Mouse (Mus musculus) heart, adult 9 months (tissue): ENCODE data around the gene Tbc1d5.

Experiments
- DNase-seq, 2 experiments: peaks; one replicate each; pipeline ENCODE4 v3.0.0; 2022; ENCODE audit warnings: low spot score in 2 of 2

Tbc1d5 gene

GRCm38 (mm10) chr17:51179195-51179953 is at the start of gene Tbc1d5:
Gene Tbc1d5 (minus strand): TSS chr17:51179352.
- DNase-seq: peak; percentile 94

GRCm38 (mm10) chr17:51226056-51226455 is 46.9 kb upstream of the Tbc1d5 start:
- no peak for DNase-seq

- no peak for DNase-seq
These were observed 44.0 kb upstream of the Tbc1d5 start for GRCm38 (mm10) chr17:51223152-51223551.

GRCm38 (mm10) chr17:51221075-51221474 is 41.9 kb upstream of the Tbc1d5 start:
- DNase-seq: peak in 1 of 2 experiments; percentile 28

- no peak for DNase-seq
These were observed 40.7 kb upstream of the Tbc1d5 start for GRCm38 (mm10) chr17:51219897-51220296.

- no peak for DNase-seq
These were observed 37.3 kb upstream of the Tbc1d5 start for GRCm38 (mm10) chr17:51216426-51216825.

- DNase-seq: no peak
These were observed 30.4 kb upstream of the Tbc1d5 start for GRCm38 (mm10) chr17:51209565-51209964.

- DNase-seq: peak; percentile 65 to 72
These were observed 25.5 kb upstream of the Tbc1d5 start for GRCm38 (mm10) chr17:51204643-51205042.

- DNase-seq: no peak
These were observed 16.4 kb upstream of the Tbc1d5 start for GRCm38 (mm10) chr17:51195561-51195960.

GRCm38 (mm10) chr17:51194787-51195186 is 15.6 kb upstream of the Tbc1d5 start:
- DNase-seq: no peak

GRCm38 (mm10) chr17:51191381-51191780 is 12.2 kb upstream of the Tbc1d5 start:
- DNase-seq: no peak

GRCm38 (mm10) chr17:51182715-51183114 is 3.6 kb upstream of the Tbc1d5 start:
- DNase-seq: no peak

GRCm38 (mm10) chr17:51178491-51179194 is 509 bp downstream of the Tbc1d5 start:
- peak; percentile 75 to 82 for DNase-seq

GRCm38 (mm10) chr17:51177923-51178322 is 1.2 kb downstream of the Tbc1d5 start:
- no peak for DNase-seq

- DNase-seq: no peak
These were observed 6.8 kb downstream of the Tbc1d5 start for GRCm38 (mm10) chr17:51172332-51172731.

- no peak for DNase-seq
These were observed 7.6 kb downstream of the Tbc1d5 start for GRCm38 (mm10) chr17:51171504-51171903.

GRCm38 (mm10) chr17:51169911-51170310 is 9.2 kb downstream of the Tbc1d5 start:
- DNase-seq: no peak

GRCm38 (mm10) chr17:51162366-51162765 is 16.8 kb downstream of the Tbc1d5 start:
- DNase-seq: no peak

GRCm38 (mm10) chr17:51159261-51159660 is 19.9 kb downstream of the Tbc1d5 start:
- peak; percentile 46 to 50 for DNase-seq

GRCm38 (mm10) chr17:51150999-51151398 is 28.2 kb downstream of the Tbc1d5 start:
- no peak for DNase-seq

GRCm38 (mm10) chr17:51144983-51145382 is 34.2 kb downstream of the Tbc1d5 start:
- no peak for DNase-seq

GRCm38 (mm10) chr17:51142095-51142494 is 37.1 kb downstream of the Tbc1d5 start:
- no peak for DNase-seq

- peak in 1 of 2 experiments; percentile 6 for DNase-seq
These were observed 68.0 kb downstream of the Tbc1d5 start for GRCm38 (mm10) chr17:51111194-51111593.
